Comparison of ENCODE assay signal across 9 mouse cellular contexts in genomic region chr2:31758966-31759365, GRCm38 (mm10). TPM values are rescaled to one million over a fixed set of nuclear protein-coding genes. Genes with fewer than 3 reads are reported as not detected.
A peak's percentile ranks its signal among the peaks of the same experiment; 100 is the strongest.
DNase-seq lines count a peak whose midpoint lies in the region; ATAC-seq lines count a peak whose summit lies in the region.
"Had no signal": no experiment of that assay in that cellular context is flagged by ENCODE, and none has a peak within 500 bp of the region (broad histone marks: within the 10 kb centered on the region; RNA-seq: fewer than 3 reads in every experiment).

No protein-coding gene starts in this region.

- no peak for DNase-seq in heart, adult 18-20 months
- no peak for DNase-seq in embryonic facial prominence, embryonic 10.5 days (ENCODE audit: low spot score)
- DNase-seq in cerebellum, postnatal 36 days, result no peak
- no peak for DNase-seq in spleen, postnatal 10 days (ENCODE audit: low spot score in 2 of 2)
- no peak for DNase-seq in adrenal gland, adult 8-10 months
- DNase-seq: cerebellum, adult 11-12 months had no signal

- H3K9ac ChIP-seq in heart, embryonic 15.5 days, result peak overlapping the region; percentile 99; the same call in 1 of the 2 replicates
- no peak overlapping the region for H3K9ac ChIP-seq in hindbrain, embryonic 16.5 days (ENCODE audit: low read depth, low read length)
- no peak overlapping the region for H3K9ac ChIP-seq in midbrain, embryonic 15.5 days

- 84% methylated on average over 5 of the region's 5 CpGs for WGBS in heart, embryonic 15.5 days
- WGBS in embryonic facial prominence, embryonic 10.5 days, result 95% methylated on average over 5 of the region's 5 CpGs
- 91% methylated on average over 5 of the region's 5 CpGs for WGBS in hindbrain, embryonic 16.5 days
- WGBS in midbrain, embryonic 15.5 days, result 90% methylated on average over 5 of the region's 5 CpGs

- no peaks in the 10 kb centered on the region for H3K36me3 ChIP-seq in heart, embryonic 15.5 days
- H3K36me3 ChIP-seq in embryonic facial prominence, embryonic 10.5 days (replicated peaks), result peaks cover 11% of the 10 kb centered on the region
- H3K36me3 ChIP-seq in hindbrain, embryonic 16.5 days (ENCODE audit: control insufficient read depth, insufficient read depth, low read length), result no peaks in the 10 kb centered on the region
- H3K36me3 ChIP-seq in midbrain, embryonic 15.5 days (replicated peaks), result no peaks in the 10 kb centered on the region

- H3K27ac ChIP-seq in heart, embryonic 15.5 days, result peak overlapping the region; percentile 98
- H3K27ac ChIP-seq in embryonic facial prominence, embryonic 10.5 days (replicated peaks), result peak overlapping the region; percentile 99
- no peak overlapping the region for H3K27ac ChIP-seq in hindbrain, embryonic 16.5 days (ENCODE audit: low read depth, low read length)
- H3K27ac ChIP-seq in midbrain, embryonic 15.5 days, result no peak overlapping the region

- ATAC-seq in heart, embryonic 15.5 days (replicated peaks; ENCODE audit: insufficient number of reproducible peaks, insufficient read depth, low FRiP score, low read depth), result no peak
- no peak for ATAC-seq in hindbrain, embryonic 16.5 days
- no peak for ATAC-seq in midbrain, embryonic 15.5 days (replicated peaks)

- H3K27me3 ChIP-seq in heart, embryonic 15.5 days, result no peaks in the 10 kb centered on the region
- H3K27me3 ChIP-seq in embryonic facial prominence, embryonic 10.5 days (replicated peaks; ENCODE audit: low read depth, poor library complexity, severe bottlenecking), result no peaks in the 10 kb centered on the region
- no peaks in the 10 kb centered on the region for H3K27me3 ChIP-seq in hindbrain, embryonic 16.5 days (replicated peaks; ENCODE audit: control insufficient read depth, insufficient read depth, low read length)
- no peaks in the 10 kb centered on the region for H3K27me3 ChIP-seq in midbrain, embryonic 15.5 days (replicated peaks)

- H3K4me2 ChIP-seq in heart, embryonic 15.5 days, result peak overlapping the region; percentile 86
- H3K4me2 ChIP-seq in hindbrain, embryonic 16.5 days (ENCODE audit: low read length), result peak overlapping the region; percentile 85
- peak overlapping the region; percentile 83 for H3K4me2 ChIP-seq in midbrain, embryonic 15.5 days

- peak overlapping the region; percentile 93 for H3K4me3 ChIP-seq in heart, embryonic 15.5 days
- H3K4me3 ChIP-seq in embryonic facial prominence, embryonic 10.5 days, result peak overlapping the region; percentile 82
- no peak overlapping the region for H3K4me3 ChIP-seq in hindbrain, embryonic 16.5 days (ENCODE audit: low read length)
- H3K4me3 ChIP-seq in midbrain, embryonic 15.5 days, result no peak overlapping the region

- H3K4me1 ChIP-seq in heart, embryonic 15.5 days (replicated peaks), result peaks cover 46% of the 10 kb centered on the region
- peaks cover 59% of the 10 kb centered on the region for H3K4me1 ChIP-seq in embryonic facial prominence, embryonic 10.5 days
- H3K4me1 ChIP-seq in hindbrain, embryonic 16.5 days (ENCODE audit: control insufficient read depth, insufficient read depth, low read depth, low read length), result peaks cover 44% of the 10 kb centered on the region
- peaks cover 49% of the 10 kb centered on the region for H3K4me1 ChIP-seq in midbrain, embryonic 15.5 days

- no peaks in the 10 kb centered on the region for H3K9me3 ChIP-seq in heart, embryonic 15.5 days (replicated peaks)
- H3K9me3 ChIP-seq in embryonic facial prominence, embryonic 10.5 days, result peaks cover 2% of the 10 kb centered on the region; the same call in 1 of the 2 replicates
- peaks cover 3% of the 10 kb centered on the region; the same call in 1 of the 2 replicates for H3K9me3 ChIP-seq in hindbrain, embryonic 16.5 days (ENCODE audit: control insufficient read depth, low read length)
- H3K9me3 ChIP-seq in midbrain, embryonic 15.5 days, result no peaks in the 10 kb centered on the region

RNA-seq across cellular contexts. Expression of gene Qrfp, which starts 51.4 kb away (rescaled TPM):
- 0.04 and 0.18 TPM in 2 replicates for polyA plus RNA-seq in heart, embryonic 15.5 days (2015; fragmentation: Nextera tagmentation; extraction: Ambion mirVana)
- under 1 TPM in 1 of 2 experiments, not detected in 1; 0.10 TPM for total RNA-seq in heart, adult 18-20 months (2021)
- 0.19 and 0.20 TPM in 2 replicates for polyA plus RNA-seq in embryonic facial prominence, embryonic 10.5 days (2016; fragmentation: Nextera tagmentation; extraction: Ambion mirVana)
- 0.09 TPM in 1 of 2 replicates, not detected in the other for polyA plus RNA-seq in hindbrain, embryonic 16.5 days (2015; fragmentation: Nextera tagmentation; extraction: Ambion mirVana)
- polyA plus RNA-seq in midbrain, embryonic 15.5 days (2015; fragmentation: Nextera tagmentation; extraction: Ambion mirVana), result 0.05 and 0.09 TPM in 2 replicates
- total RNA-seq in adrenal gland, adult 8-10 months (2022), result not detected

Comparison
In these comparisons a context has a peak if more than half of its experiments do, and no peak if none do; other contexts are left out.
1. H3K27ac ChIP-seq: peak in heart, embryonic 15.5 days (single experiment) and embryonic facial prominence, embryonic 10.5 days (single experiment); none in hindbrain, embryonic 16.5 days (single experiment) and midbrain, embryonic 15.5 days (single experiment).
2. H3K4me3 ChIP-seq: peak in heart, embryonic 15.5 days (single experiment) and embryonic facial prominence, embryonic 10.5 days (single experiment); none in hindbrain, embryonic 16.5 days (single experiment) and midbrain, embryonic 15.5 days (single experiment).
3. Peak in every context shown above with its lines, with median percentiles within 50 percentile points of each other: H3K4me2 ChIP-seq.